Mouse (Mus musculus): ENCODE measurements around the gene Hnrnpl. TPM values are rescaled to one million over a fixed set of nuclear protein-coding genes. Genes with fewer than 3 reads are reported as not detected.
"Not testable (repeated sequence)": the region's sequence is repeated elsewhere in the genome, so short reads cannot be mapped to it uniquely, and the experiment has no call there.

The Hnrnpl gene
- polyA plus RNA-seq, 1 experiment from 2014 or later = 152 TPM

- H3K27ac ChIP-seq = no peak overlapping the region
Observed at GRCm38 (mm10) chr7:28865481-28866300, 57.4 kb downstream of the Hnrnpl start.

GRCm38 (mm10) chr7:28866769-28867507 lies 58.6 kb downstream of the Hnrnpl start:
- WGBS = 89% methylated on average over 28 of the region's 28 CpGs
- Histone ChIP-seq H3K4me3 (no peak overlapping the region), H3K4me2 (peak overlapping the region; percentile 59; the same call in 1 of the 2 replicates), H3K4me1 (replicated peaks) (peaks cover 30% of the 10 kb centered on the region), H3K9ac (no peak overlapping the region), H3K27me3 (no peaks in the 10 kb centered on the region), H3K27ac (0 out of 2 replicates have a peak overlapping the region, but pooled peaks have one; percentile 15), H3K9me3 (replicated peaks) (no peaks in the 10 kb centered on the region), H3K36me3 (no peaks in the 10 kb centered on the region)
- no peak for ATAC-seq (replicated peaks; ENCODE audit: insufficient number of reproducible peaks, insufficient read depth, low FRiP score, low read depth)

More at GRCm38 (mm10) chr7:28865481-28866300, 57.4 kb downstream of the Hnrnpl start:
- peak; percentile 51 for ATAC-seq (replicated peaks; ENCODE audit: insufficient number of reproducible peaks, insufficient read depth, low FRiP score, low read depth)
- WGBS = 37% methylated on average over 33 of the region's 33 CpGs
- Histone ChIP-seq H3K4me2 (peak overlapping the region; percentile 58), H3K9ac (no peak overlapping the region), H3K4me1 (replicated peaks) (peaks cover 30% of the 10 kb centered on the region), H3K27me3 (no peaks in the 10 kb centered on the region), H3K9me3 (replicated peaks) (no peaks in the 10 kb centered on the region), H3K4me3 (peak overlapping the region; percentile 29), H3K36me3 (no peaks in the 10 kb centered on the region)

GRCm38 (mm10) chr7:28867508-28868340 lies 59.4 kb downstream of the Hnrnpl start:
- peak overlapping the region; percentile 59 for H3K4me2 ChIP-seq
- 27% methylated on average over 23 of the region's 23 CpGs for WGBS
- not testable (repeated sequence) for ATAC-seq (replicated peaks; ENCODE audit: insufficient number of reproducible peaks, insufficient read depth, low FRiP score, low read depth); H3K27me3 ChIP-seq; H3K36me3 ChIP-seq; H3K9ac ChIP-seq; H3K9me3 ChIP-seq (replicated peaks)
- H3K27ac ChIP-seq = 0 out of 2 replicates have a peak overlapping the region, but pooled peaks have one; percentile 15
- H3K4me3 ChIP-seq = peak overlapping the region; percentile 31; the same call in 1 of the 2 replicates
- peaks cover 30% of the 10 kb centered on the region for H3K4me1 ChIP-seq (replicated peaks)

- peaks cover 10% of the 10 kb centered on the region for H3K4me1 ChIP-seq (replicated peaks)
- 81% methylated on average over 24 of the region's 24 CpGs for WGBS
- no peaks in the 10 kb centered on the region for H3K36me3 ChIP-seq
- H3K4me2 ChIP-seq = no peak overlapping the region
- H3K9me3 ChIP-seq (replicated peaks) = no peaks in the 10 kb centered on the region
- H3K27me3 ChIP-seq = no peaks in the 10 kb centered on the region
- H3K27ac ChIP-seq = no peak overlapping the region
- no peak for ATAC-seq (replicated peaks; ENCODE audit: insufficient number of reproducible peaks, insufficient read depth, low FRiP score, low read depth)
- no peak overlapping the region for H3K4me3 ChIP-seq
- H3K9ac ChIP-seq = no peak overlapping the region
Observed at GRCm38 (mm10) chr7:28870901-28871664, 62.7 kb downstream of the Hnrnpl start.

Other genes with a start within 250 kb of the Hnrnpl start
- 17.9 and 25.6 TPM in 2 replicates for gene Samd4b, start 210.4 kb upstream of the Hnrnpl start, polyA plus RNA-seq (2015; fragmentation: Nextera tagmentation; extraction: Ambion mirVana)
- 23.3 and 32.3 TPM in 2 replicates for gene Pak4, start 210.4 kb upstream of the Hnrnpl start, polyA plus RNA-seq (2015; fragmentation: Nextera tagmentation; extraction: Ambion mirVana)
- not detected in 2 replicates for gene Acp7, start 177.2 kb upstream of the Hnrnpl start, polyA plus RNA-seq (2015; fragmentation: Nextera tagmentation; extraction: Ambion mirVana)
- gene Fbxo27, start 115.7 kb upstream of the Hnrnpl start, polyA plus RNA-seq (2015; fragmentation: Nextera tagmentation; extraction: Ambion mirVana) = 3.4 and 3.9 TPM in 2 replicates
- 7.7 and 9.7 TPM in 2 replicates for gene Fbxo17, start 91.7 kb upstream of the Hnrnpl start, polyA plus RNA-seq (2015; fragmentation: Nextera tagmentation; extraction: Ambion mirVana)
- gene Mrps12, start 66.7 kb upstream of the Hnrnpl start, polyA plus RNA-seq (2015; fragmentation: Nextera tagmentation; extraction: Ambion mirVana) = 102 and 109 TPM in 2 replicates
- gene Sars2, start 66.5 kb upstream of the Hnrnpl start, polyA plus RNA-seq (2015; fragmentation: Nextera tagmentation; extraction: Ambion mirVana) = 16.8 and 20.6 TPM in 2 replicates
- not detected in 2 replicates for gene Ccer2, start 52.4 kb upstream of the Hnrnpl start, polyA plus RNA-seq (2015; fragmentation: Nextera tagmentation; extraction: Ambion mirVana)
- 50.3 and 58.4 TPM in 2 replicates for gene Sirt2, start 41.8 kb upstream of the Hnrnpl start, polyA plus RNA-seq (2015; fragmentation: Nextera tagmentation; extraction: Ambion mirVana)
- gene Nfkbib, start 41.0 kb upstream of the Hnrnpl start, polyA plus RNA-seq (2015; fragmentation: Nextera tagmentation; extraction: Ambion mirVana) = 26.6 and 35.8 TPM in 2 replicates
- gene Rinl, start 19.6 kb upstream of the Hnrnpl start, polyA plus RNA-seq (2015; fragmentation: Nextera tagmentation; extraction: Ambion mirVana) = 2.8 and 7.3 TPM in 2 replicates
- 224 and 234 TPM in 2 replicates for gene Ech1, start 16.7 kb downstream of the Hnrnpl start, polyA plus RNA-seq (2015; fragmentation: Nextera tagmentation; extraction: Ambion mirVana)
- gene Lgals4, start 25.3 kb downstream of the Hnrnpl start, polyA plus RNA-seq (2015; fragmentation: Nextera tagmentation; extraction: Ambion mirVana) = 8.2 and 9.1 TPM in 2 replicates
- 1.7 and 2.7 TPM in 2 replicates for gene Lgals7, start 55.3 kb downstream of the Hnrnpl start, polyA plus RNA-seq (2015; fragmentation: Nextera tagmentation; extraction: Ambion mirVana)
- 0.33 and 0.42 TPM in 2 replicates for gene Capn12, start 72.9 kb downstream of the Hnrnpl start, polyA plus RNA-seq (2015; fragmentation: Nextera tagmentation; extraction: Ambion mirVana)
- 236 and 281 TPM in 2 replicates for gene Actn4, start 153.8 kb downstream of the Hnrnpl start, polyA plus RNA-seq (2015; fragmentation: Nextera tagmentation; extraction: Ambion mirVana)
- 239 and 261 TPM in 2 replicates for gene Eif3k, start 173.3 kb downstream of the Hnrnpl start, polyA plus RNA-seq (2015; fragmentation: Nextera tagmentation; extraction: Ambion mirVana)
- gene Map4k1, start 173.5 kb downstream of the Hnrnpl start, polyA plus RNA-seq (2015; fragmentation: Nextera tagmentation; extraction: Ambion mirVana) = 2.8 and 7.6 TPM in 2 replicates

Data from heart, embryonic 15.5 days (tissue).